Mouse (Mus musculus) kidney, embryonic 15.5 days (tissue): ENCODE data around the gene Atrnl1. TPM values are rescaled to one million over a fixed set of nuclear protein-coding genes. Genes with fewer than 3 reads are reported as not detected.

Experiments
- ATAC-seq: fragments of 200-750 bp; cut with Nextera tagmentation; replicated peaks from 2 replicates; pipeline ENCODE4 v1.8.0; 2017; ENCODE audit warnings: moderate TSS enrichment; ENCODE audit not compliant: low FRiP score
- H3K27ac ChIP-seq: fragments of 300-500 bp; sonication (generic); 2 replicates; pipeline ENCODE4 v1.5.1; 2015; ENCODE audit warnings: mild to moderate bottlenecking, inconsistent platforms
- H3K27me3 ChIP-seq: fragments of 300-500 bp; sonication (generic); 2 replicates; pipeline ENCODE4 v1.6.1; 2015; ENCODE audit warnings: inconsistent platforms
- H3K36me3 ChIP-seq: fragments of 300-500 bp; sonication (generic); 2 replicates; pipeline ENCODE4 v1.6.1; 2015; ENCODE audit warnings: inconsistent platforms
- H3K4me1 ChIP-seq: fragments of 300-500 bp; sonication (generic); 2 replicates; pipeline ENCODE4 v1.6.1; 2015; ENCODE audit warnings: inconsistent platforms
- H3K4me2 ChIP-seq: fragments of 300-500 bp; sonication (generic); 2 replicates; pipeline ENCODE4 v1.6.1; 2015; ENCODE audit warnings: moderate library complexity, mild to moderate bottlenecking, inconsistent platforms
- H3K4me3 ChIP-seq: fragments of 300-500 bp; sonication (generic); replicated peaks from 2 replicates; pipeline ENCODE4 v1.5.1; 2015; ENCODE audit warnings: mild to moderate bottlenecking, inconsistent platforms
- H3K9ac ChIP-seq: fragments of 300-500 bp; sonication (generic); 2 replicates; pipeline ENCODE4 v1.6.1; 2015; ENCODE audit warnings: mild to moderate bottlenecking, inconsistent platforms
- H3K9me3 ChIP-seq: fragments of 300-500 bp; sonication (generic); replicated peaks from 2 replicates; pipeline ENCODE4 v1.6.1; 2016; ENCODE audit warnings: inconsistent platforms
- WGBS: fragments of 180-500 bp; shearing (Covaris S2); methylation state at CpG from one replicate; pipeline ENCODE4 v1.1.7; 2015; ENCODE audit warnings: mixed read lengths; 5-methylcytosine and 5-hydroxymethylcytosine counted together
- polyA plus RNA-seq: library from polyadenylated mRNA; unstranded; fragments of >200 nt; fragmentation: Nextera tagmentation; extraction: Ambion mirVana; gene quantifications from 2 replicates; pipeline ENCODE4 v1.2.1, GENCODE M21; 2015

Atrnl1 gene
- 9.2 and 9.7 TPM in 2 replicates for polyA plus RNA-seq

- H3K4me1 ChIP-seq = peaks cover 12% of the 10 kb centered on the region
- H3K27me3 ChIP-seq = no peaks in the 10 kb centered on the region
- peak within 1 kb of the TSS; percentile 95 for H3K9ac ChIP-seq
- no peaks in the 10 kb centered on the region for H3K9me3 ChIP-seq
- H3K36me3 ChIP-seq = no peaks in the 10 kb centered on the region
- under 1% methylated on average over 95 of the region's 103 CpGs for WGBS
- H3K4me2 ChIP-seq = peak within 1 kb of the TSS; percentile 96
- peak within 1 kb of the TSS; percentile 99 for H3K27ac ChIP-seq
- ATAC-seq = peak; percentile 93
- peak within 1 kb of the TSS; percentile 98 for H3K4me3 ChIP-seq
Measured at GRCm38 (mm10) chr19:57610476-57611261, at the start of gene Atrnl1. Atrnl1 (plus strand) TSS chr19:57611034.

- no peak for ATAC-seq
- H3K9ac ChIP-seq = no peak overlapping the region
- no peak overlapping the region for H3K27ac ChIP-seq
- H3K4me1 ChIP-seq = peaks cover 6% of the 10 kb centered on the region; the same call in 1 of the 2 replicates
- H3K4me3 ChIP-seq = no peak overlapping the region
- no peaks in the 10 kb centered on the region for H3K36me3 ChIP-seq
- H3K9me3 ChIP-seq = 0 out of 2 replicates have a peak, but pooled peaks cover under 1% of the 10 kb centered on the region
- H3K27me3 ChIP-seq = no peaks in the 10 kb centered on the region
- 85% methylated on average over 4 of the region's 4 CpGs for WGBS
- H3K4me2 ChIP-seq = no peak overlapping the region
Measured at GRCm38 (mm10) chr19:57561486-57561885, 49.3 kb upstream of the Atrnl1 start.

- Histone ChIP-seq H3K4me2 (no peak overlapping the region), H3K4me1 (no peaks in the 10 kb centered on the region), H3K27ac (no peak overlapping the region), H3K9ac (no peak overlapping the region), H3K9me3 (no peaks in the 10 kb centered on the region), H3K27me3 (no peaks in the 10 kb centered on the region), H3K4me3 (no peak overlapping the region), H3K36me3 (no peaks in the 10 kb centered on the region)
- no peak for ATAC-seq
- 70% methylated on average over 6 of the region's 6 CpGs for WGBS
Measured at GRCm38 (mm10) chr19:57569040-57569439, 41.8 kb upstream of the Atrnl1 start.

GRCm38 (mm10) chr19:57572360-57573237, 38.2 kb upstream of the Atrnl1 start:
- Histone ChIP-seq H3K4me1 (0 out of 2 replicates have a peak, but pooled peaks cover 7% of the 10 kb centered on the region), H3K36me3 (no peaks in the 10 kb centered on the region), H3K27ac (no peak overlapping the region), H3K4me2 (no peak overlapping the region), H3K9ac (no peak overlapping the region), H3K27me3 (no peaks in the 10 kb centered on the region), H3K4me3 (no peak overlapping the region), H3K9me3 (no peaks in the 10 kb centered on the region)
- no peak for ATAC-seq
- WGBS = 77% methylated on average over 16 of the region's 16 CpGs

GRCm38 (mm10) chr19:57573470-57573869, 37.4 kb upstream of the Atrnl1 start:
- no peak overlapping the region for H3K4me3 ChIP-seq
- H3K27ac ChIP-seq = no peak overlapping the region
- no peaks in the 10 kb centered on the region; the same call in 1 of the 2 replicates for H3K9me3 ChIP-seq
- H3K36me3 ChIP-seq = no peaks in the 10 kb centered on the region
- ATAC-seq = no peak
- no peaks in the 10 kb centered on the region for H3K27me3 ChIP-seq
- H3K9ac ChIP-seq = no peak overlapping the region
- 0 out of 2 replicates have a peak, but pooled peaks cover 7% of the 10 kb centered on the region for H3K4me1 ChIP-seq
- H3K4me2 ChIP-seq = no peak overlapping the region

- no peaks in the 10 kb centered on the region for H3K27me3 ChIP-seq
- no peak overlapping the region for H3K4me2 ChIP-seq
- H3K4me1 ChIP-seq = 0 out of 2 replicates have a peak, but pooled peaks cover 7% of the 10 kb centered on the region
- no peaks in the 10 kb centered on the region; the same call in 1 of the 2 replicates for H3K9me3 ChIP-seq
- no peaks in the 10 kb centered on the region for H3K36me3 ChIP-seq
- ATAC-seq = no peak
- H3K27ac ChIP-seq = no peak overlapping the region
- H3K9ac ChIP-seq = no peak overlapping the region
- H3K4me3 ChIP-seq = no peak overlapping the region
- WGBS = 78% methylated on average over 7 of the region's 7 CpGs
Measured at GRCm38 (mm10) chr19:57575027-57575426, 35.8 kb upstream of the Atrnl1 start.

GRCm38 (mm10) chr19:57576836-57577235, 34.0 kb upstream of the Atrnl1 start:
- no peaks in the 10 kb centered on the region; the same call in 1 of the 2 replicates for H3K9me3 ChIP-seq
- no peak overlapping the region for H3K27ac ChIP-seq
- no peak overlapping the region for H3K4me2 ChIP-seq
- no peak for ATAC-seq
- no peaks in the 10 kb centered on the region for H3K27me3 ChIP-seq
- no peaks in the 10 kb centered on the region for H3K36me3 ChIP-seq
- H3K4me1 ChIP-seq = 0 out of 2 replicates have a peak, but pooled peaks cover 7% of the 10 kb centered on the region
- 47% methylated on average over 5 of the region's 5 CpGs for WGBS
- H3K9ac ChIP-seq = no peak overlapping the region
- no peak overlapping the region for H3K4me3 ChIP-seq

GRCm38 (mm10) chr19:57577256-57577655, 33.6 kb upstream of the Atrnl1 start:
- ATAC-seq = no peak
- Histone ChIP-seq H3K27me3 (no peaks in the 10 kb centered on the region), H3K4me2 (no peak overlapping the region), H3K36me3 (no peaks in the 10 kb centered on the region), H3K9ac (no peak overlapping the region), H3K4me3 (no peak overlapping the region), H3K9me3 (no peaks in the 10 kb centered on the region; the same call in 1 of the 2 replicates), H3K27ac (no peak overlapping the region), H3K4me1 (0 out of 2 replicates have a peak, but pooled peaks cover 7% of the 10 kb centered on the region)
- WGBS = 73% methylated on average over 6 of the region's 6 CpGs

GRCm38 (mm10) chr19:57580962-57581361, 29.9 kb upstream of the Atrnl1 start:
- ATAC-seq = no peak
- Histone ChIP-seq H3K4me2 (no peak overlapping the region), H3K4me1 (peaks cover 14% of the 10 kb centered on the region), H3K4me3 (no peak overlapping the region), H3K36me3 (no peaks in the 10 kb centered on the region), H3K27ac (no peak overlapping the region), H3K27me3 (no peaks in the 10 kb centered on the region), H3K9me3 (no peaks in the 10 kb centered on the region; the same call in 1 of the 2 replicates), H3K9ac (no peak overlapping the region)
- WGBS = 72% methylated on average over 7 of the region's 7 CpGs

- H3K4me1 ChIP-seq = peaks cover 14% of the 10 kb centered on the region
- no peaks in the 10 kb centered on the region for H3K9me3 ChIP-seq
- H3K4me2 ChIP-seq = no peak overlapping the region
- no peak overlapping the region for H3K9ac ChIP-seq
- H3K36me3 ChIP-seq = no peaks in the 10 kb centered on the region
- H3K27ac ChIP-seq = no peak overlapping the region
- no peak overlapping the region for H3K4me3 ChIP-seq
- ATAC-seq = no peak
- 63% methylated on average over 4 of the region's 4 CpGs for WGBS
- no peaks in the 10 kb centered on the region for H3K27me3 ChIP-seq
Measured at GRCm38 (mm10) chr19:57585231-57585792, 25.5 kb upstream of the Atrnl1 start.

GRCm38 (mm10) chr19:57586172-57586571, 24.7 kb upstream of the Atrnl1 start:
- Histone ChIP-seq H3K9me3 (no peaks in the 10 kb centered on the region), H3K9ac (no peak overlapping the region), H3K4me2 (peak overlapping the region; percentile 37), H3K27me3 (no peaks in the 10 kb centered on the region), H3K27ac (peak overlapping the region; percentile 2; the same call in 1 of the 2 replicates), H3K4me1 (peaks cover 14% of the 10 kb centered on the region), H3K4me3 (no peak overlapping the region), H3K36me3 (no peaks in the 10 kb centered on the region)
- 14% methylated on average over 10 of the region's 10 CpGs for WGBS
- ATAC-seq = peak; percentile 66; the same call in 1 of the 2 replicates
